Mouse (Mus musculus): Measurements from ENCODE around the gene Cdc25b.
A peak's percentile ranks its signal among the peaks of the same experiment; 100 is the strongest.

Gene Cdc25b

DNA sequence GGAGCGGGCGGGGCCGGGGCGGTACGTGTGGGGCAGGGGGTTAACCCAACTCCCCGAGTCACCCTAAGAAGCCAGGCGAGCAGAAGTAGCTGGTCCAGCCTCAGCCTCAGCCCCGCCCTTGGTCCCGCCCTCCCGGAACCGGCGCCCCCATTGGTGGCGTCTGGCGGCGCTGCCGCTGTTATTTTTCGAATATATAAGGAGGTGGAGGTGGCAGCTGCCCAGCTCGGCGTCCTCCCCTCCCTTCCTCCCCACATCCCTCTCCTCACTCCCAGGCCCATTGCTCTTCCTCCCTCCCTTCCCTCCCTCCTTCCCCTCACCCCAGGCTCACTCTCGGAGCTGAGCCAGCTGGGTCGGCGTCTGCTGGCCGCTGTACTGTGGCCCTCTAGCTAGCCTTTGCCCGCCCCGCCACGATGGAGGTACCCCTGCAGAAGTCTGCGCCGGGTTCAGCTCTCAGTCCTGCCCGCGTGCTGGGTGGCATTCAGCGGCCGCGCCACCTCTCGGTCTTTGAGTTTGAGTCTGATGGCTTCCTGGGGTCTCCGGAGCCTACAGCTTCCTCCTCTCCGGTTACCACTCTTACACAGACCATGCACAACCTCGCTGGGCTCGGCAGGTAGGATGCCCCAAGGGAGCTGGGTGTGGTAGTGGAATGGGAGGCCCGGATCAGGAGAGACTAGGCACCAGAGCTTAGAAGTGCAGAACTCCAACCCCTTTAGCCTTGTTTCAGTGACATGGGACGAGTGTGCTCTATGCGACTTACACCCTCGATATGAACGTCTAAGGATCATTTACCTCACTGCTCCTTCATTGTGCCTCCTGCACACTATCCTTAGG, at the start of gene Cdc25b, which contains the start of gene Spef1:
Gene Cdc25b (plus strand): TSS at position 179 of the 831 bp plus-strand sequence.
Gene Spef1 (minus strand): TSS at position 512 of the 831 bp plus-strand sequence.
- peak; percentile 85 to 86 for DNase-seq

DNA sequence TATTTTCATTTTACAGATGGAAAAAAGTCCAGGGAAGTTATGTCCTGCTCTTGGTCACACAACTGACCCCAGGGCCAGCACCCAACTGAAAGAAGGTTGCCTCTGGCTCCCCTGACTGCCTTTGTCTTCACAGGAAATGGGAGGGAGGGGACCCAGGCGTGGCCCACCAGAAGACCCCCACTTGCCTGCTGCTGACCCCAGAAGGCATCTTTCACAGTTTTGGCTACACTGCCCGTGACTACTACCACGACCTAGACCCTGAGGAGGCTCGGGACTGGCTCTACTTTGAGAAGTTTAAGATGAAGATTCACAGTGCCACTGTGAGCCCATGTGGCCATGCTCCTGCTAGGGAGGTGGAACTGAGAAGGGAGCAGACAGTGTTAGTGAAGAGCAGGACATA, 48.5 kb upstream of the Cdc25b start:
- DNase-seq, result no peak

DNA sequence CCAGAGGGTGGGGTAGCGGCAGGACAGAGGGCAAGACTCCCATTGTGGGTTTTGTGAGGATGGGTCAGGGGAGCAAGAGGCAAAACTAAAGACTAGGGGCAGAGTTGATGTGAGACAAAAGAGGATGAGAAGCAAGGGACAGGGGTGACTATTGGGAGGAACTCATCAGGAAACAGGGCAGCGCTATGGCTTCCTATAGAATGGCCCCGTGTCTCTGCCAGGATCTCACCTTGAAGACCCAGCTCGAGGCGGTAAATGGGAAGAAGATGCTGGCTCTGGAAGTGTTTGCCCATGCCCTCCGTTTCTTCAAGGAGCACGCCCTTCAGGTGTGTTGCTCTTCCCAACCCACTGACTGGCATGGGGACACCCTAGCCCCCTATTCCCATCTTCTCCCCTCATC, 48.0 kb upstream of the Cdc25b start:
- no peak for DNase-seq

DNA sequence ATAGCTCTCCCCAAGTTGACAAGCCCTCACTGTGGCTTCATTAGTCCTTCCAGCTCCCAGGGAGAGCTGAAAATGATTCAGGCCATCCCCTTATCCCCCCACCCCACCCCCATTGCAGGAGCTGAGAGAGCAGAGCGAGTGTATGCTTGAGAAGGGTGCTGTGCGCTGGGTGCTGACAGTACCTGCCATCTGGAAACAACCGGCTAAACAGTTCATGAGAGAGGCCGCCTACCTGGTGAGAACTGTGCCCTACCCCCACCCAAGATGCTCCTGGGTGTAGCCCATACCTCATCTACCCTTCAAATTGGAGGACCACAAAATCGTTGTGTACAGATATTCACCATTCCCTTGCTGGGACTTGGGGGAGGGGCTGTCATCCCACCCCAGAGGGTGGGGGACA, 47.5 kb upstream of the Cdc25b start:
- DNase-seq, result no peak

DNA sequence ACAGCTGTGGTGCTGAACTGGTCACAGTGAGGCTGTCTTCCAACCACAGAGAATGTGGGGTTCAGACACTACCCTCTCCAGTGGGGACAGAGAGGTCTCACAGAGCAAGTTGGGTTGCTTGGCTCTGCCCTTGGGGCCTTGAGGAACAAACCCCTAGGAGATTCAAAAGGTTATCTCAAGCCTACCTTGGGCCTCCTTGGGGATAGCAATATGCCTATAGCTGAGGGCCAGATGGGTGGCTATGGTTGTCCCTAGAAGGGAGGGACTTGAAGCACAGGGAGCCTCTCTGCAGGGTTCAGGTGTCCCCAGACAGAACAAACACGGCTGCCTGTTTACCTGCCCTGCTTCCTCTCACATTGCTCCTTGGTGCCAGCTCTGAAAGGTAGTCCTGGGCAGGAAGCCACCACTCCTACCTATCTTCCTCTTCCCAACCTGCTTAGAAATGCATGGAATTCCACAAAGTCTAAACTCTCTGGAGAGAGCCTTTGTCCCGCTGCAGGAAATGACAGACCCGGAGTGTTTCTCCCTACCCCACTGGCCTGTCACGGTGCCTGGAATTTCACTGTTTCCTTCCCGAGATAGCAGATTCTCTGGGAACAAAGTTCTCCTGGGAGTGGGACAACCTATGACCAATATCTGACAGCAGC, 46.7 kb upstream of the Cdc25b start:
- DNase-seq, result no peak

DNA sequence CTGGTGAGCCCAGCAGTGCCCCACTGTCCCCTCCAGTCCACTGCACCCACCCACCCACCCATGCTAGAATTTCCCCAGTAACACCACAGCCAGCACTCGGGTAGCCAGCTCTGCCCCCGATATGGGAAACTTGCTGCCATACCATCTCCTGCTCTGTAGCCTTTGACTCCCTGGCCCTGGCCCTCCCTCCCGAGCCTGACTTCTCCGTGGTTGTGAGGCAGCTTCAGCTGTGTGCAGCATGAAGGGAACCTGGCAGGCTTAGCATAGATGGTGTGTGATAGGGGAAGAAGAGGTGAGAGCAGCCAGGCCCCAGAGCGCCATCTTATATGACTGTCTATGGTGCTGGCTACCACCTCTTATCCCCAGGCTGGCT, 46.2 kb upstream of the Cdc25b start:
- DNase-seq, result no peak

DNA sequence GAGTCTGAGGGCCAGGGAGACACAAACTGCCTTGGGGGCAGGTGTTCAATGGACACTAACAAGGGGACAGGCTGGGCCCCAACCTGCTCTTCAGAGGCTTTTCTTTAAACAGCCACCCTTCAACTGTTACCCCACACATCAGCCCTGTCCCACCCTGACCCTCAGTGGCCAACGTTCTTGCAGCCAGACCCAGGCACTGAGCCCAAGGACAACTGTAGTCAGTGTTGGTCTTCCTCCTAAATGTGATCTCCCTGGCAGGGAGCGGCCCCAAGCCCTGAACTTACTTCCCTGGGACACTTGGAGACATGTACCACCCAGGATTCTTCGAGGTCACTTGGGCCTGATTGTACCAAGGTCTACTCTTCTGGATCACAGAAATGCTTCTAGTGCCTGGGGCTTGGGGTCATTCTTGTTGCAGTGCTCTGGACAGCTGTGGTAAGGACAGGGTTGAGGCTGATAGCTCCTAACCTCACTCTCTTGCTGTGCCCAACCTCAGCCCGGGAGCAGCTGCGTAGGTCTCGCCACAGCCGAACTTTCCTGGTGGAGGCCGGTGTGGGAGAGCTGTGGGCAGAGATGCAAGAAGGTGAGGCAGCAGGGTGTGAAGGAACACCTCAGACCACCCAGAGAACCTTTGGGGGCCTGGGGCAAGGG, 45.3 kb upstream of the Cdc25b start:
- DNase-seq, result no peak

DNA sequence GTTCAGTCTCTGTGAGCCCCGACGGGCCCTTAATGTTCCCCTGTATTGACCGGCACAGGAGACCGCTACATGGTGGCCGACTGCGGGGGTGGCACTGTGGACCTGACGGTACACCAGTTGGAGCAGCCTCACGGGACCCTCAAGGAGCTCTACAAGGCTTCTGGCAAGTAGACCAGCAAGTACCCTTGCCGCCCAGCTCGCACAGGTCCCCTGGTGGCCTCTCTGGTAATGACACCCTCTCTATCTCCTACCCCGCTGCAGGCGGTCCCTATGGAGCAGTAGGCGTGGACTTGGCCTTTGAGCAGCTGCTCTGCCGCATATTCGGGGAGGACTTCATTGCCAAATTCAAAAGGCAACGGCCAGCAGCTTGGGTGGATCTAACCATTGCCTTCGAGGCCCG, 44.2 kb upstream of the Cdc25b start:
- DNase-seq, result peak; percentile 66 to 67

DNA sequence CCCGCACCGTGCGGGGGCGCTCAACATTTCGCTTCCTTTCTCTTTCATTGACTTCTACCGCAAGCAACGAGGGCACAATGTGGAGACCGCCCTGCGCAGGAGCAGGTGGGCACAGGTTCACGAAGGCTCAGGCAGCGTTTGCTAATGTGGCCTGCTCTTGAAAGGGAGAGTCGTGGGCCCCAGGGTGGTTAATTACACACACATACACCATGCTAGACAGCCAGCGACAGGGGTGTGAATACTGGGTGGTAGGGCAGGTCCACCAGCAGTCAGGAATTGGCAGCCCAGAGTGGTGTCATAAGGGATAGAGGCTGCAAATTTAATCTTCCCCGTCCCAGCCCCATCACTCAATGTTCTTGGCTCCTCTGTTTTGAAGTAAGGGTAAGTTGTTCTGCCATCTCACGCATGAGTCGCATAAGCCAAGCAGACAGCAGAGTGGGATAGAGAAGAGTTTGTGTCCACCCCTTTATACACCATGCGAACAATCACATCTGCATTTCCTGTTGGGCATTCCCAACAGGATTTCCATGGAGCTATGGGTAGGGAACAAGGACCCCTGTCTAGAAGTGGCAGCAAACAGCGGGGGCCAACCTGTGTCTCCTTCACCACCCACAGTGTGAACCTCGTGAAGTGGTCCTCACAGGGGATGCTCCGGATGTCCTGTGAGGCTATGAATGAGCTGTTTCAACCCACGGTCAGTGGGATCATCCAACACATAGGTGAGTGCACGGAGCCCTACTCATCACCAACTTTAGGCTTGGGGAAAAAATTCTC, 43.6 kb upstream of the Cdc25b start:
- DNase-seq, result no peak

DNA sequence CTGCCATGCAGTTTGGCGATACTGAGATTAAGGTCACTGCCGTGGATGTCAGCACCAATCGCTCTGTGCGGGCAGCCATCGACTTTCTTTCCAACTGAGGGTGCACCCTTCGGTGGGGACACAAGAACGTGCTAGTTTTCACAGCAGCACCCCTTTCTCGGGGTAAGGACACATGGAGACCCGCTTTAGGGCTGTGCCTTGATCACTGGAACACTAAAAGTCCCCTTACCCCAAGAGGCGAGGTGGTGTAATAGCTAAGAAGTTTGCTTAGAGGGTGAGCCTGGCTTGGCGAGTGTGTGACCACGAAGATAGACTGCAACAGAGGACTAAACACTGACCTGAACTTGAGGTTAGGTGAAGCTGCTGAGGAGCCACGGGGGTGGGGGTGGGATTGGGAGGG, 41.6 kb upstream of the Cdc25b start:
- no peak for DNase-seq

DNA sequence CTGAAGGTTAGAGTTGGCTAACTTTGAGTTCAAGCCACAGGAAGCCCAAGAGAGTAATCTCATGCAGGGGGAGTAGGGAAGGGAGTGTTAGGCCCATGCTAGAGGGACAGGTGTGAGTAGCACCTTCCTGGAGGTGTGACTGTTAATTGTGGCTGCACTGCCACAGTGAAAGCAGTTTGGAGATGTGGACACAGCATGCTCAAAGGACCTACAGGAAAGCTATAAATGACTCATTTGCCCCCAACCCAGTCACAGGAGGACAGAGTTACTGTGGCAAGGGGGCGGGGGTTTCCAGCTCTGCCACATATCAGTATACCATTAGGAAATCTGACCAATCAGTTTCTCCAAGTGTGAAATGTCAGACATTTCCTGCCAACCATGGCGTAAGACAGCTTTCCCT, 41.2 kb upstream of the Cdc25b start:
- no peak for DNase-seq

DNA sequence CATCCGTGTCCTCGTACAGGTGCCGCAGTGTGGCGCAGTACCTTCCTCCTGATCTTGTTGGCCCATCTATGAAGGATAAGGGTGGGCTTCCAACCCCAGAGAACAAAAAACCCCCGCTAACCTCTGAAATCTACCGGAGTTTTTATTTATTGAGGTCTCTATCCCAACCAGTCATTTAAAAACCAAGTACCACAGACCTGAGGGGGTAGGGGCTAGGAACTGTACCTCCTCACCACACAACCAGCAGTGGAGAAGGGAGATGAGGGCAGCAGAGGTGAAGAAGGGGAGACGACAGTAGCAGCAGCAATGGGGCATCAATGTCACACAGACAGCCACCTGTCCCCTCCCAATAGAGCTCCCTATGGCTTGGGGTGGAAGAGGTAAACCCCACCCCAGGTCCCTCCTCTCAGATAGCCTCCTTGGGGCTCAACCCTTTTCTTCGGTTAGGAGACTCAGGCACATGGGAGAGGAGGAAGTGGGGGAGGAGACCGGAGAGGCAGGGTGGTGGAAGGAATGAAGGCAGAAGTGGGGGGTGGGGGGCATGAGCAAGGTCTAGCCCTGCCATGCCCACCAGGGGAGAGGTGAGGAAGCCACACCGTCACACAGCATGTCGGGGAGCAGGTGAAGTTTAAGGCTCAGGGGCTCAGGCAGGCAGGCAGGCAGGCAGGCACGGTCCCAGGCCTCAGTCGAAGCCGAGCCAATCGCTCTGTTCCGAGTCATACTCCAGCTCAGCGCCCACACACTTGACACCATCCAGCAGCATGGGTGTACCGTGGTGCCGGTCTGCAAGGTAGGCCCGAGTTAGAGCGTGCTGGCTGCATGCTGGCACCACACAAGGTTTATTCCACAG, 40.3 kb upstream of the Cdc25b start:
- no peak for DNase-seq

DNA sequence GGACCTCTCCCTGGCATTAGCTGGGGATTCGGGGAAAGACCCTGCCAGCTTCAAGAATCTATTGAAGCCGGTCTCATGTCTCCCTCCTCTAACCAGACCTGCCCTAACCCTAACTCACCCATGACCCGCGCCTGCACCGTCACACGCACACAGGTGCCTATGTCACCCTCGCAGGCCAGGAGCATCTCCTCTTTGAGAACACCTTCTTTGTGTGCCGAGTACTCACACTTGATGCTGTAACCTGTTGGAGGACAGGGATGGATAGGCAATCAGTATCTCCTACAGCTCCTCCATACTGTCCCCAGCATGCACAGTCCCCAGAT, 39.7 kb upstream of the Cdc25b start:
- DNase-seq, result no peak

DNA sequence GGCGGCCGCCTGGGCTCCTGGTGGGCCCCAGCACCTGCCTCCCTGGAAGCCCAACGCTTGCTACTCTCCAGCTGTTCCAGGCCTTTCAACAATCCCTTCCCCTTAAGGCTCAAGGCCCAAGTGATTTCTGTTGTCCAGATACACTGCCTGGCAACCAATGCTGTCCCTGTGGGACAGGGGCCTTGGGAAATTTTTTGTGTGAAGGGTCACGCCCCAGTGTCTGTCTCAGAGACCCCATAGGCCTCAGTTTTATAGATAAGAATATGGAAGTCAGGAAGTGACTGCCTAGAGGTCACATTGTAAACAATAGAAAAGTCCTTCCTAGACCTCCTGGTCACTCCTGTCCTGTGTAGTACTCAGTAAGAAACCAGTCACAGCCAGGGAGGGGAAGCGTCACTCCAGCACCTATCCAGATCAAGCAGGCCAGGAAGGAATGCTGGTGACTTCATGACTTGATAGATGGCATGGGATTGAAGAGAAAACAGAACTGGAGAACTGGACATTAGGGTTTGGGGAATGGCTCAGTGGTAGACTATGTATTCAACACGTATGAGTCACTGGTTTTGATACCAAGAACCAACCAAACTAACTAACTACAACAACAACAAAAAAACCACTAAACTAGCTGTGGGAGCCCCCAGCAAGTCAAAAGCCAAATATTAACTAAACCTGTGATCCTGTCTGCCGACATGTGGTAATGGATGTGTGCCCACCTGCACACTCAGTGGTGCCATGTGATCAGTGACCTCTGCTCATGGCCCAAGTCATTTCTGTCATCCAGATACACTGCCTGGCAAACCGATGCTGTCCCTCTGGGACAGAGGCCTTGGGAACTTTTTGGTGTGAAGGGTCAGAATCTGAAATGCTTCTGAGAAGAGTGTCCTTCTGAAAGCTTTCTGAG, 38.1 kb upstream of the Cdc25b start:
- DNase-seq, result no peak

DNA sequence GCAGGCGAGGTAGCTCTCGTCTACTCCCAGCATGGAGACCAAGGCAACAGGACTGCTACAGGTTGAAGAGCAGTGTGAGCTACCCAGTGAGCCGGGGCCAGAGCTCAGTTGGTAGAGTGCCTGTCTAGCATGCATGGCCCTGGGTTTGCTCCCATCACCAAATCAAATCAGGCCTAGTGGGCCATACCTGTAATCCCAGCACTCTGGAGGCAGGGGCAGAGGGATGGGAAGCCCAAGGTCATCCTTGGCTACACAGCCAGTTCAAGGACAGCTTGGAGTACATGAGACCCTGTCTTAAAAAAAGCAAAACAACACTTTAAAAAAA, 37.5 kb upstream of the Cdc25b start:
- no peak for DNase-seq

DNA sequence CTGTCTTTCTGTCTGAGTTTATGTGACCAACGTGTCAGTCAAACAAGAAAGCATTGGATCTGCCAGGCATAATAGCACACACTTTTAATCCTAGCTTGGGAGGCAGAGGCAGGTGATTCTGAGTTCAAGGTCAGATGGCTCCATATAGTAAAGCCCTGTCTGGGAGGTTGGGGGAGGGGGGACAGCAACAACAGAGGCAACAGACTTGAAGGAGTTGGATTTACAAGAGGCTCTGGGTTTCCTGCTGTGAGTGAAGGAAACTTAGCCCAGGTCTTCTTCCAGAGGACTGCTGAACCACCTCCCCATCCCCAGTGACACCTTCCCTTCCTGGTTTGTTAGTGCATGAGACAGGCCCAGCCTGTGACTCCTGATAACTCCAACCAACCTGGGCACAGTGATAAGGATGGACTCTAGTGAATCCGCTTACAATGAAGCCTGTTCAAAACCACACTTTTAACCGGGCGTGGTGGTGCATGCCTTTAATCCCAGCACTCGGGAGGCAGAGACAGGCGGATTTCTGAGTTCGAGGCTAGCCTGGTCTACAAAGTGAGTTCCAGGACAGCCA, 34.5 kb upstream of the Cdc25b start:
- no peak for DNase-seq

DNA sequence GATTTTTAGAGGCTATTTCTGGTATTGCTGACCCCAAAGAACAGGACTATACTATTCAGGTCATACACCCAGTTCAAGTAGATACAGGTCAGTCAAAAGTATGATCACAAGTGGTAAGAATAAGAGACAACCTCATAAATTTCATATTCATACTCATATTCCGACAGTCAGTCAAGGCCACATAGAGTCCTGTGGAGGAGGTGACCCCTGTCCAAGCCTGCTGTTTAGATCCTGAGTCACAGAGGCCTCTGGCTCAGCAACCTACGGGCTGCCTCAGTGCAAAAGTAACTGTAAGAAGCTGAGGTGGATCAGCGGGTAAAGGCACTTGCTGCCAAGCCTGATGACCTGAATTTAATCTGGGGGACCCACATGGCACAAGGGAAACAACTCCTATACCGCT, 32.7 kb upstream of the Cdc25b start:
- no peak for DNase-seq

DNA sequence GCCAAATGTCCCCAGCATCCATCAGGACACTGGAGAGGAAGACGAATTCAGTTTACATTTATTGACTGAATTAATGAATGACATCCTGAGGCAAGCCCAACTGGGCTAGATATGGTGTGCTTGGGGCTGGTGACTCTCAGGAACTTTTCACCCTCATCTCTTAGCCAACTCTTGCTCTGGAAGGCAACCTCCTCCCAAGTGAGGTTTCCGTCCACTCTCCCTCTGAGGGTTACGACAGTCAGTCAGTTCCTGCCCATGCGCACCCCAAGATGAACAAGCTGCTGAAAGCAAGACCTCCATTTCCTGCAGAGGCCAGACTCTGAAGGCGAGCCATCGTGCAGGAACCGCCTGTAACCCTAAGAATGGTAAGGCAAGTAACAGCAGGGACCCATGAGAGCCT, 29.8 kb upstream of the Cdc25b start:
- no peak for DNase-seq

DNA sequence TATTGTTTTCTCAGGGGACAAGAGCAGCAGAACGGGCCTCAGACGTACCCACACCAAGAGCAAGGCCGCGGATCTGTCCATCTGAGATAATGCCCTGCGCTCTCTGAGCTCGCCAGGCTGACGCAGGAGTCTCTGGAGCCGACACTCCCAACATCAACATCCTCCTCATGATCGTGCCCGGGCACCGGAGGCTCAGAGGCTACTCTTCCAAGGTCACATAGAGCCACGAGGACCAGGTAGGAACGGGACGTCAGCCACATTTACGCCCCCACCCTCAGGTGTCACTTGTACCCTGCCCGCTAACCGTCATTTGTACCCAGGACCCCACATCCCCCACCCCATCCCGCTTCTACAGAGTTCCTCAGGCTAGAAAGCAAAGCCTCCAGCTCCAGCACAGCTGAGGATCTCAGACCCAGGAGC, 27.2 kb upstream of the Cdc25b start:
- DNase-seq, result no peak

DNA sequence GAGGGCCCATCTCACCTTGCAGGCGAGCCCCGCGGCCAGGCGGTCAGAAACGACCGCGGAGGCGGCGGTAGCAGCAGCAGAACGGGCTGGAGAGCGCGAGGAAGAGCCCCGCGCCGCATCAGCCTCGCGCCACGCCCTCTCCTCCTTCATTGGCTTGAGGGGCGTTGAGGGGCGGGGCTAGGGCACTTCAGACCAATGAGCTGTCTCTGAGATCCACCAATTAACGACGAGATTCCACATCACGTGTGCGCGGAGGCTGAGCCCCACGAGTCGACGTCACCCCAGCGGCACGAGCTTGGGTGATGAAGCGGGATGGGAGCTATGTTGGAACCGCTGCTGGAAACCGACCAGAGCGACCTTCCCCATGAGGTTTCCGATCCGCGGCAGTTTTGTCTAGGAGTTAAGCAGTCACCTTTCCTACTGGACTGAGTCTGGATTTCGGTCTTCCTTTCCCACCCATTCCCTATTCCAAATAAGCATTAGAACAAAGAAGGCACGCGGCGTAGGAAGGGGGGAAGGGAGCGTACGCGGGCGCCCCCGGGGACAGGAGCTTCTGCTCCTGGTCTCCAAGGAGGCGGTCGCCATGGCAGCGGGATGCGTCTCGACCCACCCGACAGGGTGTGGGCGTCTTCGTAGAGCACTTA, 26.7 kb upstream of the Cdc25b start, which contains the start of gene 1700037H04Rik:
Gene 1700037H04Rik (minus strand): TSS at position 144 of the 644 bp plus-strand sequence.
- DNase-seq, result peak; percentile 94 to 96

Data from thymus, postnatal 36 days (tissue).